Mouse (Mus musculus) midbrain, embryonic 13.5 days (tissue): ENCODE measurements around the gene Hist1h2bc. TPM values are rescaled to one million over a fixed set of nuclear protein-coding genes. Genes with fewer than 3 reads are reported as not detected.

Source experiments
- ATAC-seq: fragments of 200-750 bp; cut with Nextera tagmentation; 2 replicates; pipeline ENCODE4 v1.8.0; 2017; ENCODE audit warnings: mild to moderate bottlenecking, moderate TSS enrichment, moderate library complexity
- H3K27ac ChIP-seq: fragments of 300-500 bp; sonication (generic); 2 replicates; pipeline ENCODE4 v1.5.1; 2015; ENCODE audit warnings: inconsistent platforms, mild to moderate bottlenecking, moderate library complexity
- H3K27me3 ChIP-seq: fragments of 300-500 bp; sonication (generic); 2 replicates; pipeline ENCODE4 v1.6.1; 2015; ENCODE audit warnings: mild to moderate bottlenecking, inconsistent platforms
- H3K36me3 ChIP-seq: fragments of 300-500 bp; sonication (generic); 2 replicates; pipeline ENCODE4 v1.6.1; 2015; ENCODE audit warnings: mild to moderate bottlenecking, inconsistent platforms
- H3K4me1 ChIP-seq: fragments of 300-500 bp; sonication (generic); replicated peaks from 2 replicates; pipeline ENCODE4 v1.6.1; 2015; ENCODE audit warnings: inconsistent platforms
- H3K4me2 ChIP-seq: fragments of 300-500 bp; sonication (generic); replicated peaks from 2 replicates; pipeline ENCODE4 v1.6.1; 2015; ENCODE audit warnings: moderate library complexity, mild to moderate bottlenecking, inconsistent platforms
- H3K4me3 ChIP-seq: fragments of 300-500 bp; sonication (generic); replicated peaks from 2 replicates; pipeline ENCODE4 v1.5.1; 2015; ENCODE audit warnings: mild to moderate bottlenecking, inconsistent platforms
- H3K9ac ChIP-seq: fragments of 300-500 bp; sonication (generic); replicated peaks from 2 replicates; pipeline ENCODE4 v1.6.1; 2015; ENCODE audit warnings: mild to moderate bottlenecking, inconsistent platforms
- H3K9me3 ChIP-seq: fragments of 300-500 bp; sonication (generic); 2 replicates; pipeline ENCODE4 v1.6.1; 2016; ENCODE audit warnings: mild to moderate bottlenecking, inconsistent platforms
- WGBS: fragments of 180-500 bp; shearing (Covaris S2); methylation state at CpG from one replicate; pipeline ENCODE4 v1.1.7; 2015; 5-methylcytosine and 5-hydroxymethylcytosine counted together
- polyA plus RNA-seq: library from polyadenylated mRNA; unstranded; fragments of >200 nt; fragmentation: Nextera tagmentation; extraction: Ambion mirVana; gene quantifications from 2 replicates; pipeline ENCODE4 v1.2.1, GENCODE M21; 2015

The Hist1h2bc gene
- polyA plus RNA-seq, 1 experiment from 2014 or later = 24.4 TPM

GRCm38 (mm10) chr13:23688956-23689355, 5.0 kb downstream of the Hist1h2bc start:
- no peak for ATAC-seq
- H3K4me3 ChIP-seq = no peak overlapping the region
- WGBS = 95% methylated on average over 2 of the region's 2 CpGs
- H3K27me3 ChIP-seq = no peaks in the 10 kb centered on the region
- no peak overlapping the region for H3K4me2 ChIP-seq
- no peaks in the 10 kb centered on the region for H3K36me3 ChIP-seq
- no peaks in the 10 kb centered on the region for H3K9me3 ChIP-seq
- no peak overlapping the region for H3K27ac ChIP-seq
- peaks cover 16% of the 10 kb centered on the region for H3K4me1 ChIP-seq
- no peak overlapping the region for H3K9ac ChIP-seq

- Histone ChIP-seq H3K4me3 (no peak overlapping the region), H3K4me2 (no peak overlapping the region), H3K9ac (no peak overlapping the region), H3K36me3 (no peaks in the 10 kb centered on the region), H3K9me3 (no peaks in the 10 kb centered on the region), H3K27me3 (no peaks in the 10 kb centered on the region), H3K4me1 (peaks cover 16% of the 10 kb centered on the region), H3K27ac (no peak overlapping the region)
- 82% methylated on average over 2 of the region's 2 CpGs for WGBS
- no peak for ATAC-seq
Measured at GRCm38 (mm10) chr13:23689459-23689858, 5.5 kb downstream of the Hist1h2bc start.

- no peak for ATAC-seq
- no peaks in the 10 kb centered on the region for H3K9me3 ChIP-seq
- H3K9ac ChIP-seq = no peak overlapping the region
- no peak overlapping the region for H3K4me3 ChIP-seq
- WGBS = 84% methylated on average over 6 of the region's 6 CpGs
- no peaks in the 10 kb centered on the region for H3K27me3 ChIP-seq
- H3K27ac ChIP-seq = no peak overlapping the region
- no peaks in the 10 kb centered on the region for H3K36me3 ChIP-seq
- H3K4me2 ChIP-seq = no peak overlapping the region
- H3K4me1 ChIP-seq = peaks cover 9% of the 10 kb centered on the region
Measured at GRCm38 (mm10) chr13:23693856-23694440, 9.9 kb downstream of the Hist1h2bc start.

DNA sequence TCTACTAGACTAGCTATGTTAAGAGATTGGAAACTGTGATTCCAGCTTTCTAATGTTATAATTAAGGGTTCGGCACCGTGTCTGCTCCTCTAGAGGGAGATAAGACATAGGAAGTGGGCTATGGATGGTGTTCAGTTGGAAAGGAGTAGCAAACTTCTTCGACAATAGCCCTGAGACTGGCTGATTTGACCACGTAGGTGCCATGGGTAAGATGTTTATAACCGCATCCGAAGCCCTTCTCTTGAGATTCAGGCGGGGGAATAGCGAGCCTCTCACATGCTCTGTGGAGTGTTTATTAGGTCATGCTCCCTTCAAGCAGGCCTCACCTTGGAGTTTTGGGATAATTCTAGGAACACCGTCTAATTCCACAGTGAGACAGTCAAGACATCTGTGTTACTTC, 11.0 kb downstream of the Hist1h2bc start:
- H3K27ac ChIP-seq = no peak overlapping the region
- ATAC-seq = no peak
- WGBS = 98% methylated on average over 9 of the region's 9 CpGs

DNA sequence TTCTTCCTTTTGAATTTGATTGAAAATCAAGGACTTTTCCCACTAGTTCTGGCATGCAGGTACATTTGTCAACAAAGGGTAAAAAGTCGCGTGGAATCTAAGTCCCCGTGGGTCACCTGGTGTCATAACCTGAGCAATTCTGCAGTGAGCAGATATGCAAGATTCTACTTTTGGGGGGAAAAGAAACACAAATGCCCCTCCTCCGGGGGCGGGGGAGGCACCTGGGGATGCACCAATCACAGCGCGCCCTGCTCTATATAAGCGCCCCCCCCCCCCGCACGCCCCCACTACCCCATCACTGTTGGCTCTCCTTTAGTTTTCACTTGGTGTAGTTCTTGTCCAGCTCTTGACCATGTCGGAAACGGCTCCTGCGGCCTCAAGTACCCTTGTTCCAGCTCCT, 11.5 kb downstream of the Hist1h2bc start, which contains the start of gene Hist1h1t:
TSS of gene Hist1h1t (plus strand) at position 301 of the 400 bp plus-strand sequence.
- Histone ChIP-seq H3K9me3 (no peaks in the 10 kb centered on the region), H3K9ac (no peak within 1 kb of the TSS), H3K27ac (no peak within 1 kb of the TSS), H3K4me2 (no peak within 1 kb of the TSS), H3K27me3 (no peaks in the 10 kb centered on the region), H3K36me3 (no peaks in the 10 kb centered on the region), H3K4me1 (peaks cover 11% of the 10 kb centered on the region), H3K4me3 (no peak within 1 kb of the TSS)
- 60% methylated on average over 13 of the region's 13 CpGs for WGBS
- ATAC-seq = no peak

More for the DNA sequence above, 11.0 kb downstream of the Hist1h2bc start:
- no peaks in the 10 kb centered on the region for H3K27me3 ChIP-seq
- H3K9me3 ChIP-seq = no peaks in the 10 kb centered on the region
- H3K36me3 ChIP-seq = no peaks in the 10 kb centered on the region
- no peak overlapping the region for H3K4me3 ChIP-seq
- H3K9ac ChIP-seq = no peak overlapping the region
- H3K4me2 ChIP-seq = no peak overlapping the region
- H3K4me1 ChIP-seq = peaks cover 11% of the 10 kb centered on the region

- no peak overlapping the region for H3K4me2 ChIP-seq
- no peaks in the 10 kb centered on the region for H3K27me3 ChIP-seq
- peaks cover 11% of the 10 kb centered on the region for H3K4me1 ChIP-seq
- no peak overlapping the region for H3K27ac ChIP-seq
- 67% methylated on average over 15 of the region's 15 CpGs for WGBS
- H3K9me3 ChIP-seq = no peaks in the 10 kb centered on the region
- H3K4me3 ChIP-seq = no peak overlapping the region
- no peak overlapping the region for H3K9ac ChIP-seq
- no peaks in the 10 kb centered on the region for H3K36me3 ChIP-seq
- no peak for ATAC-seq
Measured at GRCm38 (mm10) chr13:23696061-23696474, 12.1 kb downstream of the Hist1h2bc start.

GRCm38 (mm10) chr13:23697491-23698299, 13.7 kb downstream of the Hist1h2bc start:
- Histone ChIP-seq H3K9ac (peak overlapping the region; percentile 73), H3K27me3 (no peaks in the 10 kb centered on the region), H3K9me3 (no peaks in the 10 kb centered on the region), H3K4me1 (peaks cover 11% of the 10 kb centered on the region), H3K4me3 (peak overlapping the region; percentile 50), H3K4me2 (peak overlapping the region; percentile 83), H3K36me3 (no peaks in the 10 kb centered on the region), H3K27ac (peak overlapping the region; percentile 90)
- under 1% methylated on average over 24 of the region's 32 CpGs for whole genome bisulfite sequencing
- ATAC-seq = peak; percentile 82

DNA sequence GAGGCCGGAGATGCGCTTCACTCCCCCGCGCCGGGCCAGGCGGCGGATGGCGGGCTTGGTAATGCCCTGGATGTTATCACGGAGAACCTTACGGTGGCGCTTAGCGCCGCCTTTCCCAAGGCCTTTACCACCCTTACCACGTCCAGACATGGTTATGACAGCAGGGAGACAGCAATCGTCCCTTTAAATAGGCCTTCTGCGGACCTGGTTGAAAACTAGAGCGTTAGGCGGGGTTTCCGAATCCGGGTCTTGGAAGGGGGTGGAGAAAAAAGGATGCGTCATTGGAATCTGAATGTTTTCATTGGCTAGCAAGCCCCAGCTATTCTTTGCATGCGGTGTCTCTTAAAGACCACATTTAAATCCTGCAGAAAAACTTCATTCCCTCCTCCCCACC, 14.3 kb downstream of the Hist1h2bc start, which contains the start of gene Hist1h4c:
TSS of gene Hist1h4c (minus strand) at position 155 of the 394 bp plus-strand sequence.
- no peaks in the 10 kb centered on the region for H3K36me3 ChIP-seq
- peak within 1 kb of the TSS; percentile 90 for H3K27ac ChIP-seq
- H3K4me1 ChIP-seq = peaks cover 11% of the 10 kb centered on the region
- ATAC-seq = peak; percentile 97
- peak within 1 kb of the TSS; percentile 73 for H3K9ac ChIP-seq
- H3K27me3 ChIP-seq = no peaks in the 10 kb centered on the region
- under 1% methylated on average over 21 of the region's 22 CpGs for WGBS
- peak within 1 kb of the TSS; percentile 50 for H3K4me3 ChIP-seq
- peak within 1 kb of the TSS; percentile 83 for H3K4me2 ChIP-seq
- no peaks in the 10 kb centered on the region for H3K9me3 ChIP-seq

- 0 out of 2 replicates have a peak overlapping the region, but pooled peaks have one; percentile 28 for H3K9ac ChIP-seq
- peak overlapping the region; percentile 83 for H3K4me2 ChIP-seq
- WGBS = 57% methylated on average over 6 of the region's 6 CpGs
- H3K4me3 ChIP-seq = 0 out of 2 replicates have a peak overlapping the region, but pooled peaks have one; percentile 17
- no peaks in the 10 kb centered on the region for H3K9me3 ChIP-seq
- no peak for ATAC-seq
- H3K27me3 ChIP-seq = no peaks in the 10 kb centered on the region
- H3K27ac ChIP-seq = peak overlapping the region; percentile 90
- H3K4me1 ChIP-seq = peaks cover 11% of the 10 kb centered on the region
- no peaks in the 10 kb centered on the region for H3K36me3 ChIP-seq
Measured at GRCm38 (mm10) chr13:23698996-23699395, 15.0 kb downstream of the Hist1h2bc start.

DNA sequence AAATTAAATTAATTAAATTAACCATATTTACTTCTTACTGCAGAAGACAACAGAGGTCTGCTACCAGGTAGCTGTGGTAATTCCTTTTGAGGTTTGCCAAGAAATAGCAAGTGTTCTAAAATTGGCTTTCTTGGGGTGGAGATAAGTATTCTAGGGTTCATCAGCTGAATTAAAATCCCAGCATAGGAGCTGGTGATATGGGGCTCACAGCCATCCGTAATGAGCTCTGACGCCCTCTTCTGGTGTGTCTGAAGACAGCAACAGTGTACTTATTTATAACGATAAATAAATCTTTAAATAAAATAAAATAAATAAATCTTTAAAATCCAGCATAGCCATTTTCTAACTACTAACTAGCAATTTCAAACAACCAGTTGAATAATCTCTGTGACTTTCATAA, 15.8 kb downstream of the Hist1h2bc start:
- no peaks in the 10 kb centered on the region for H3K9me3 ChIP-seq
- H3K4me1 ChIP-seq = peaks cover 11% of the 10 kb centered on the region
- no peak overlapping the region for H3K4me2 ChIP-seq
- WGBS = 68% methylated on average over 3 of the region's 3 CpGs
- no peak overlapping the region for H3K4me3 ChIP-seq
- H3K27me3 ChIP-seq = no peaks in the 10 kb centered on the region
- no peaks in the 10 kb centered on the region for H3K36me3 ChIP-seq
- H3K9ac ChIP-seq = no peak overlapping the region
- ATAC-seq = no peak
- no peak overlapping the region for H3K27ac ChIP-seq

DNA sequence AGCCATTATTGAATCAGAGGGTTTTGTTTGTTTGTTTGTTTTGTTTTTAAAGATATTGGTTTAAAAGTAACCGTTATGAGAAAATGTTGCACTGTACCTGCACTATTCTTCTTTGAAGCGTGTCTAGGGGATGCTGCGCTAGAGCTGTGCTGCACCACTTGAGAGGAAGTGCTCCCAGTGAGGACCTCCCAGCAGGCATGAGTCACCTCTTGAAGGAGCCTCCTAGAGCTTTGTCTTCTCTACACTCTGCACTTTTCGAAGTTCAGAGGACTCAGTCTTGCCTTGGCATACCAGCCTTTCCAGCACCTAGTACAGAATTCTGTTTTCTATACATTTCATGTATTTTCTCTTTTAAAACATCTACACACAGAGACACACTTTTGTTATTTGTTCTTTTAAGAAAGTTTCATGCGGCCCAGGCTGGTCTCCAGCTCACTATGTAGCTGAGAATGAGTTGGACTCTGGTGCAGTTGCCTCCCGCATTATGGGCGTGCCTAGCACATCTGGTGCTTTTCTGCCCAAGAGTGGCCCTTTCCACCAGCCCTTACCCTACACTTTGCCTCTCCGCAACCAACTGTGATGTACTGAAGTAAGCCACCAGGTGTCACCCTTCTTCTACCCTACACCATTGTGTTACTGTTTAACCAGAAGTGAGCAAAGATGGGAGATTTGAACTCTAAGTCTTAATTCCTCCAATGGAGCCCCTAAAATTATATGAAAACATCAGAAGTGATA, 17.0 kb downstream of the Hist1h2bc start:
- WGBS = 37% methylated on average over 8 of the region's 8 CpGs
- ATAC-seq = peak; percentile 53; the same call in 1 of the 2 replicates

DNA sequence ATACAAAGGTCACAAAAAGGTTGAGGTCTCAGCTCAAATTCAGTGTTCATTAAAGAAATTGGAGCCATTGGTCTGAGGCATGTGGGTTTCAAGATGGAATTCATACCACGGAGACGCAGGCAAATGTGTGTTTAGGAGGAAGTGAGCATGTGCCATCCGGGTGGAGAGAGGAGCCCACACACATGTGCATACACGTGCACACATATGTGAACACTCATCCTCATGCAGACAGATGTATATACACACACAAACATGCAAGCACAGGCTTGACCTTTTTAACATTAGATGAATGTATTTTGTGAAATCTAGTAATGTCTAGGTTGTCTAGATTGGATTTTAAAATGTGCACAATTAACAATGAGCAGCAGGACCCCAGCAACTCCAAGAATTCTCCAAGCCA, 18.2 kb downstream of the Hist1h2bc start:
- H3K9me3 ChIP-seq = no peaks in the 10 kb centered on the region
- H3K4me3 ChIP-seq = no peak overlapping the region
- H3K9ac ChIP-seq = no peak overlapping the region
- H3K36me3 ChIP-seq = no peaks in the 10 kb centered on the region
- H3K4me1 ChIP-seq = peaks cover 11% of the 10 kb centered on the region
- H3K27ac ChIP-seq = no peak overlapping the region
- H3K27me3 ChIP-seq = no peaks in the 10 kb centered on the region
- H3K4me2 ChIP-seq = no peak overlapping the region
- ATAC-seq = no peak
- 83% methylated on average over 4 of the region's 4 CpGs for WGBS

More for the DNA sequence above, 17.0 kb downstream of the Hist1h2bc start:
- H3K36me3 ChIP-seq = no peaks in the 10 kb centered on the region
- H3K9me3 ChIP-seq = no peaks in the 10 kb centered on the region
- peaks cover 11% of the 10 kb centered on the region for H3K4me1 ChIP-seq
- H3K9ac ChIP-seq = no peak overlapping the region
- no peak overlapping the region for H3K4me3 ChIP-seq
- H3K4me2 ChIP-seq = no peak overlapping the region
- no peaks in the 10 kb centered on the region for H3K27me3 ChIP-seq
- no peak overlapping the region for H3K27ac ChIP-seq
